Mouse (Mus musculus) embryonic facial prominence, embryonic 13.5 days (tissue): ENCODE measurements around the gene Kat14. TPM values are rescaled to one million over a fixed set of nuclear protein-coding genes. Genes with fewer than 3 reads are reported as not detected.

ENCODE experiments used
- ATAC-seq: fragments of 200-750 bp; cut with Nextera tagmentation; 2 replicates; pipeline ENCODE4 v1.8.0; 2017; ENCODE audit warnings: low read depth; ENCODE audit not compliant: insufficient number of reproducible peaks, insufficient read depth, low FRiP score, low TSS enrichment
- H3K27ac ChIP-seq: fragments of 300-500 bp; sonication (generic); 2 replicates; pipeline ENCODE4 v1.5.1; 2015; ENCODE audit warnings: moderate library complexity, mild to moderate bottlenecking, inconsistent platforms
- H3K27me3 ChIP-seq: fragments of 300-500 bp; sonication (generic); 2 replicates; pipeline ENCODE4 v1.6.1; 2015; ENCODE audit warnings: mild to moderate bottlenecking, inconsistent platforms
- H3K36me3 ChIP-seq: fragments of 300-500 bp; sonication (generic); 2 replicates; pipeline ENCODE4 v1.6.1; 2015; ENCODE audit warnings: mild to moderate bottlenecking, inconsistent platforms
- H3K4me1 ChIP-seq: fragments of 300-500 bp; sonication (generic); 2 replicates; pipeline ENCODE4 v1.6.1; 2015; ENCODE audit warnings: inconsistent platforms
- H3K4me2 ChIP-seq: fragments of 300-500 bp; sonication (generic); 2 replicates; pipeline ENCODE4 v1.6.1; 2015; ENCODE audit warnings: moderate library complexity, mild to moderate bottlenecking, inconsistent platforms
- H3K4me3 ChIP-seq: fragments of 300-500 bp; sonication (generic); 2 replicates; pipeline ENCODE4 v1.5.1; 2015; ENCODE audit warnings: mild to moderate bottlenecking, inconsistent platforms
- H3K9ac ChIP-seq: fragments of 300-500 bp; sonication (generic); 2 replicates; pipeline ENCODE4 v1.6.1; 2015; ENCODE audit warnings: mild to moderate bottlenecking, inconsistent platforms
- H3K9me3 ChIP-seq: fragments of 300-500 bp; sonication (generic); 2 replicates; pipeline ENCODE4 v1.6.1; 2016; ENCODE audit warnings: inconsistent platforms
- WGBS: fragments of 180-500 bp; shearing (Covaris S2); methylation state at CpG from one replicate; pipeline ENCODE4 v1.1.7; 2015; ENCODE audit warnings: mixed read lengths; 5-methylcytosine and 5-hydroxymethylcytosine counted together
- polyA plus RNA-seq: library from polyadenylated mRNA; unstranded; fragments of >200 nt; fragmentation: Nextera tagmentation; extraction: Ambion mirVana; gene quantifications from 2 replicates; pipeline ENCODE4 v1.2.1, GENCODE M21; 2015

Gene Kat14
- polyA plus RNA-seq, 1 experiment from 2014 or later: 44.3 TPM

DNA sequence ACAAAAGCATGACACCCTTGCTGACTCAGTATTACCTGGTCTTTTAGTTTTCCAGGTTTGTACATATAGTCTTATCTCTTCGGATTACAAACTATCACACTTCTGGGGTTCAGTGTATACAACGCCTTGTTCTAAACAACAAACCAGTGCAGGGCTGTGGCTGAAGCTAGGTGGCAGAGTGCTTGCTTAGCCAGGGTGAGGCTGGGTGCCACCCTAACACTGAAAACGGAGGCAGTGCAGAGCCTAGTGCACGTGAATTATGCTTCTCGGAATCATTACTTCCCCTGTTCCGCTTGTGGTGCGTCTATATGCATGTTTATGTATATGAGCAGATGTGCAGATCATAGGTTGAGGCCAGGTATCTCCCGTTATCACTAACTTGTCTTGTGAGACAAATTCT, 59.9 kb downstream of the Kat14 start:
- 81% methylated on average over 8 of the region's 8 CpGs for WGBS
- Histone ChIP-seq H3K4me2 (no peak overlapping the region), H3K4me3 (no peak overlapping the region)

DNA sequence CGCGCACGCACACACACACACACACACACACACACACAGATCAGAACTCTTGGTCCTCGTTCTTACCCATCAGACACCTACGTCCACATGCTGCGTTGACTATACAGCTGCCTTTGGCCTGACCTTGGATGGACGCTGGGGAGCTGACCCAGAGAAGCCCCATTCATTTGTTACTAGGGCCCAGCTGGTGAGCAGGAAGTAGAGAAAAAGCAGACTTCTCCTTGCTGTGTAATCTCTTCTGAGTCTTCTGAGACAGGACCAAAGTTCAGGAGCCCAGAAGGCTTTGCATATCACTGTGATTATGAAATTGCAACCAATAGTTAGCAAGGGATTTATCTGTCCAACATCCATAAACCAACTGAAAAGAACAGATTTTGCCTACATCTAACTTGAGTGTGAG, 60.4 kb downstream of the Kat14 start:
- no peaks in the 10 kb centered on the region for H3K36me3 ChIP-seq
- 79% methylated on average over 7 of the region's 7 CpGs for WGBS
- H3K27me3 ChIP-seq: no peaks in the 10 kb centered on the region
- H3K4me3 ChIP-seq: no peak overlapping the region
- H3K9me3 ChIP-seq: no peaks in the 10 kb centered on the region
- no peak for ATAC-seq
- H3K4me1 ChIP-seq: no peaks in the 10 kb centered on the region
- no peak overlapping the region for H3K9ac ChIP-seq
- H3K4me2 ChIP-seq: no peak overlapping the region
- no peak overlapping the region for H3K27ac ChIP-seq

More for the DNA sequence above, 59.9 kb downstream of the Kat14 start:
- Histone ChIP-seq H3K4me1 (no peaks in the 10 kb centered on the region), H3K9me3 (no peaks in the 10 kb centered on the region), H3K9ac (no peak overlapping the region), H3K27me3 (no peaks in the 10 kb centered on the region), H3K36me3 (no peaks in the 10 kb centered on the region), H3K27ac (no peak overlapping the region)
- no peak for ATAC-seq

DNA sequence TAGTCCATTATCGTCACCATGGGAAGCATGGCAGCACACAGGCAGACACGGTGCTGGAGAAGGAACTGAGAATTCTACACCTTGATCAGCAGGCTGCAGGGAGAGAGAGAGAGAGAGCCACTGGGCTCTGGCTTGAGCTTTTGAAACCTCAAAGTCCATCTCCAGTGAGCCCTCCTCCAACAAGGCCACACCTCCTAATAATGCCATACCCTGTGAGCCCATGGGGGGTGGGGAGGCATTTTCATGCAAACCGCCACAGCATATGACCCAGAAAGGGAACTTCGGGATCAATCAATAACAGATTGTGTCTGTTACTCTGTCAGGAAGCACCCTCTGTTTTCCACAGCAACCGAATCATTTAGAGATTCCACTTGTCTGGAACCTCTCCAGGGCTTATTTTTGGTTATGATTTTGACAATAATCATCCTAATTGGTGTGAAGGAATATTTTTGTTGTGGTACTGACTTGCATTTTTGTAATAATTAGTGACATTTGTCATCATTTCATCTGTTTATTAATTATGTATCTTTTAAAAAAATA, 62.6 kb downstream of the Kat14 start:
- Histone ChIP-seq H3K4me3 (no peak overlapping the region), H3K27ac (no peak overlapping the region), H3K9me3 (no peaks in the 10 kb centered on the region), H3K27me3 (no peaks in the 10 kb centered on the region), H3K4me2 (no peak overlapping the region), H3K36me3 (no peaks in the 10 kb centered on the region), H3K4me1 (no peaks in the 10 kb centered on the region), H3K9ac (no peak overlapping the region)
- WGBS: 51% methylated on average over 5 of the region's 5 CpGs
- no peak for ATAC-seq

DNA sequence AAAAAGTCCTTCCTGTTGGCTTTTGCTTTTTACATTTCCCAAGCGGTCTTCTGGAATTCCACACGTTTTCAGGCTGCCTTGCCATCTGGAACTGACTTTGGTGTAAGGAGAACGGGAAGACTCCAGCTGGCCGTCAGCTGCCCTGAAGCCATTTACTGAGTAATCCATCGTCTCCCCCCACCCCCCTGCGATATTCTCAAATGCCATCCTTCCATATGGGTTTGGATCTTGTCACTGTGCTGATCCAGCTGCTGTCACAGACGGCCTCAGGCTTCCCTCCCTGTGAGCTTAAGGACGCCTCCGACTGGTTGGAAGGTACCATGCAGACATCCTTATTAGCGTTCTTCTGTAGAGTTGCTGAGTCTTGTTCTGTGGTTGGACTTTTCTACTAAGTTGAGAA, 66.9 kb downstream of the Kat14 start:
- Histone ChIP-seq H3K36me3 (no peaks in the 10 kb centered on the region), H3K4me2 (no peak overlapping the region), H3K4me3 (no peak overlapping the region), H3K4me1 (no peaks in the 10 kb centered on the region), H3K27ac (no peak overlapping the region), H3K27me3 (no peaks in the 10 kb centered on the region), H3K9ac (no peak overlapping the region), H3K9me3 (no peaks in the 10 kb centered on the region)
- ATAC-seq: no peak
- 51% methylated on average over 10 of the region's 10 CpGs for WGBS

DNA sequence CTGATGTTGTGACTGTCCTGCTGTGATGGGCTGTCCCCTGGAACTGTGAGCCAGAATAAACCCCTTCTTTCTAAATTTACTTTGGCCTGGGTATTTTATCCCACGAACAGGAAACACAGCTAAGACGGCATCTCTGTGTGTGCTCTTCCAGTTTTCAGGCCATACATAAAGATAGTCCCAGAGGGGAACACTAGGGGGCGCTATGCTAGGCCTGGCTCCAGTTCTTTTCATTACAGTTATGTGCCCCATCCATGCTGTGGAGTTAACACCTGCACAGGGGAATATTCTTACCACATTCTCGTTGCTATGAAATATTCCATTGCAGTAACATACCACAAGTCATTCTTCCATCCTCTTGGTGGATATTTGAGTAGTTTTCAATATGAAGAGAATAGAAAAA, 69.6 kb downstream of the Kat14 start:
- Histone ChIP-seq H3K9me3 (no peaks in the 10 kb centered on the region), H3K4me1 (no peaks in the 10 kb centered on the region), H3K4me3 (no peak overlapping the region), H3K9ac (no peak overlapping the region), H3K4me2 (no peak overlapping the region), H3K27me3 (no peaks in the 10 kb centered on the region), H3K27ac (no peak overlapping the region), H3K36me3 (no peaks in the 10 kb centered on the region)
- no peak for ATAC-seq
- 56% methylated on average over 4 of the region's 4 CpGs for WGBS

DNA sequence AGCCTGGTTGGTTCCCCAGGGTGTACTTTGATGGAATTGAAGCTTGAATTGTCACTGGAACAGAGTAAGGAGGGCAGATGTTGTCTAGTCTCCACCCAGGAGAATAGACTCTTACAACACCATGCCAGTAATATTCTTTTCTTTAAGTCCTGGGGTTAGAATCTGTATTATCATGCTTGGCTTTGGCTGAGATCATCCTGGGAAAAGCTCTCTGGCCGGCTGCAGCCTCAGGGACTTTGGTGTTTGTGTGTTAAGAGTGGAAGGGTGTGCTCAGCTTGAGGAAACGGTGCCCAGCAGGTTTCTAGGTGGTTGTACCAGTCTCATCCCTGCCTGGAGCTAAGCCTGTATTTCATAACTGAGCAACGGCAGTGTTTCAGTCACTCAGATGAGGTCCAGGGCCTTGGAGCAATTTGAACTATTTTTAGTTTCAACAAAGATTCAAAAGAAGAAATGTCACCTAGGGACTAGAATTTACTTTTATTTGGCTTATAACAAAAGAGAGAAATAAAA, 70.5 kb downstream of the Kat14 start:
- no peaks in the 10 kb centered on the region for H3K4me1 ChIP-seq
- no peak overlapping the region for H3K4me2 ChIP-seq
- no peaks in the 10 kb centered on the region for H3K9me3 ChIP-seq
- H3K27ac ChIP-seq: no peak overlapping the region
- 68% methylated on average over 3 of the region's 3 CpGs for WGBS
- no peak for ATAC-seq
- no peak overlapping the region for H3K9ac ChIP-seq
- no peak overlapping the region for H3K4me3 ChIP-seq
- no peaks in the 10 kb centered on the region for H3K27me3 ChIP-seq
- H3K36me3 ChIP-seq: no peaks in the 10 kb centered on the region

DNA sequence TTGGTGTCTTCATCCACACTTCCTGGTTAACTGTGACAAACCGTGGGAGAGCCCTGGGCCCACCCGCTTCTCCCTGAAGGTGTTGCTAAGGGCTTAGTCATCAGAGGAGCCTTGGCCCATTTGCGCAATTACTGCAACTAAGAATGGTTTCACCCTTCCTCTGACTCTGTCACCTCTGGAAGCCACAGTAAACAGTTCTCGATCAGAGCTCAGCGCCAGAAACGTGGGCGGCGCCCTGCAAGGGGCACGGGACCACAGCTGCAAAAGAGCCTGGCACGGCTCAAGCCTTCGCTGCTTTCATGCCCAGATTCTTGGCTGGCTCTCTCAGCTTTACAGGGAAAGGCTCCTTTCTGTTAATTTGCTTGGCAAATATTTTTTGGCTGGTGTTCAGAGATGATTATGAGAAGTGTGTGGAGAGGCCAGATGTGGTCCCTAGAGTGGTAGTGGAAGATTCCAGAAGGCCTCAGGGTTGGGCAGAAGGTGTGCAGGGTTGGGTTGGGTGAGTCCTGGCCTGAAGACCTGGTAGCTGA, 72.7 kb downstream of the Kat14 start:
- Histone ChIP-seq H3K4me3 (no peak overlapping the region), H3K9ac (no peak overlapping the region), H3K36me3 (no peaks in the 10 kb centered on the region), H3K27ac (no peak overlapping the region), H3K9me3 (no peaks in the 10 kb centered on the region), H3K4me2 (no peak overlapping the region), H3K4me1 (no peaks in the 10 kb centered on the region), H3K27me3 (no peaks in the 10 kb centered on the region)
- WGBS: 78% methylated on average over 11 of the region's 11 CpGs
- ATAC-seq: no peak

DNA sequence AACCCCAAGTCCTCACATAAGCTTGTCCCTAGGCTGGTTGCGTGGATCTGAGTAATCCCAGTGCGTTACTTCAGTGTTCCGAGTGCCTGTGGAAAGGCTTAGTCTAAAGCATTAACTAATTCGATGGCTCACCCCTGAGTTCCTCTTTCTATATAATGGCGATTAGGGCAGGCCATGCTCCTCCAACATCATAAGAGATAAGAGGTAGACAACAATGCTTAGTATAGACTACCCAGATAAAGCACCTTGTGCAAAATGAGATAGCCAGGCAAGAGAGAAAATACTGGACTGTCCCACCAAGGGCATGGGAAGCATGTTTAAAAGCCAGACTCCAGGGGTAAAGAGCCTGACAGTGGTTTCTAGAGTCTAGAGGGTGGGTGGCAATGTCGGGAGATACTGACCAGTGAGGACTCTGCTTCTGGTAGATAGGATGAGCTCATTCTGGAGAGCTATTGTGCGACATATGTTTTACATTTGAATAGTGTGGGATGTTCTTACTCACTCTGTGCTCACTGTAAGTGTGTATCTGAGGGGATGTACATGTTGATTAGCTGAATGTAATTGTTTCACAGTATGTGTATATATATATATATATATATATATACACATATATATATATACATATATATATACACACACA, 77.7 kb downstream of the Kat14 start:
- WGBS: 79% methylated on average over 7 of the region's 7 CpGs
- H3K27me3 ChIP-seq: no peaks in the 10 kb centered on the region
- no peak for ATAC-seq
- no peak overlapping the region for H3K9ac ChIP-seq
- H3K4me2 ChIP-seq: no peak overlapping the region
- no peaks in the 10 kb centered on the region for H3K9me3 ChIP-seq
- H3K27ac ChIP-seq: no peak overlapping the region
- H3K4me1 ChIP-seq: no peaks in the 10 kb centered on the region
- H3K4me3 ChIP-seq: no peak overlapping the region
- H3K36me3 ChIP-seq: no peaks in the 10 kb centered on the region

DNA sequence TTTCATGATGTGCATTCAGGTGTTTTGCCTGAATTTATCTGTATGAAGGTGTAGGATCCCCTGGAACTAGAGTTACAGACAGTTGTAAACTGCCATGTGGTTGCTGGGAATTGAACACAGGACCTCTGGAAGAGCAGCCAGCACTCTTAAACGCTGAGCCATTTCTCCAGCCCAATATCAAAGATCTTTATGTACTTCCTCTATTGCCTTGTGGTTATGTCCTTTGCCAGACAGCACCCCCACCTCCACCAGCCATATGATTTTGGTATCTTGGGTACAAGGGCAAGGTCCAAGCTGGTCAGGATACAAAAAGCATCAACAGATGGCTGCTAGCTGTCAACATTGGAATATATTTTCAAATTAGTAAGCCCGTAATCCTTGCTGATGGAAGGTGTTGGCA, 81.6 kb downstream of the Kat14 start:
- H3K4me2 ChIP-seq: no peak overlapping the region
- no peak overlapping the region for H3K4me3 ChIP-seq
- H3K27me3 ChIP-seq: peaks cover 16% of the 10 kb centered on the region
- ATAC-seq: no peak
- H3K27ac ChIP-seq: no peak overlapping the region
- no peaks in the 10 kb centered on the region for H3K4me1 ChIP-seq
- H3K9me3 ChIP-seq: no peaks in the 10 kb centered on the region
- WGBS: 78% methylated on average over 2 of the region's 2 CpGs
- H3K9ac ChIP-seq: no peak overlapping the region
- no peaks in the 10 kb centered on the region for H3K36me3 ChIP-seq

DNA sequence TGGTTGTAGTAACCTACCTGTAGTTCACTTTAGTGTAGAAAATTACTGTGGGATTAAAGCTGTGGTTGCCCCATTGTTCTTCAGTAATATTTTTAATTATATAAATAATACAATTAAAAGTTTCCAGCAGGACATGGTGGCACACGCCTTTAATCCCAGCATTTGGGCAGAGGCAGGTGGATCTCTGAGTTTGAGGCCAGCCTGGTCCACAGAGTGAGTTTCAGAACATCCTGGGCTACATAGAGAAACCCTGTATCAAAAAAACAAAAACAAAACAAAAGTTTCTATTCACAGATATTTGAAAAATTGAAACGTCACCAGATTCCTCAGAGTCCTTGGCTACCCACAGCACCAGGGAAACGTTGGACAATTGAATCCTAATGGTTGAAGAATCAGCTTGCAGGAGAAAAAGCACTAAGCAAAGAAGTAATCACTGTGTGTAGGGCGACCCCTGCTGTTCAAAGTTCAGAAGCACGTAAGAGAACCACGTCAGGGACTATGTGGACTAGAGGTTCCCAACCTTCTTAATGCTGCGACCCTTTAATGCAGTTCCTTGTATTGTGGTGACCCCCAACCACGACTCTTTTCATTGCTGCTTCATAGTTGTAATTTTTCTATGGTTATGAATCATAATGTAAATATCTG, 83.7 kb downstream of the Kat14 start:
- Histone ChIP-seq H3K9me3 (no peaks in the 10 kb centered on the region), H3K4me1 (no peaks in the 10 kb centered on the region), H3K27me3 (peaks cover 28% of the 10 kb centered on the region), H3K36me3 (no peaks in the 10 kb centered on the region), H3K9ac (no peak overlapping the region), H3K27ac (no peak overlapping the region), H3K4me3 (no peak overlapping the region), H3K4me2 (no peak overlapping the region)
- whole genome bisulfite sequencing: 14% methylated on average over 8 of the region's 8 CpGs
- no peak for ATAC-seq
